Mouse (Mus musculus): ENCODE measurements around the gene Rbpj.

DNA sequence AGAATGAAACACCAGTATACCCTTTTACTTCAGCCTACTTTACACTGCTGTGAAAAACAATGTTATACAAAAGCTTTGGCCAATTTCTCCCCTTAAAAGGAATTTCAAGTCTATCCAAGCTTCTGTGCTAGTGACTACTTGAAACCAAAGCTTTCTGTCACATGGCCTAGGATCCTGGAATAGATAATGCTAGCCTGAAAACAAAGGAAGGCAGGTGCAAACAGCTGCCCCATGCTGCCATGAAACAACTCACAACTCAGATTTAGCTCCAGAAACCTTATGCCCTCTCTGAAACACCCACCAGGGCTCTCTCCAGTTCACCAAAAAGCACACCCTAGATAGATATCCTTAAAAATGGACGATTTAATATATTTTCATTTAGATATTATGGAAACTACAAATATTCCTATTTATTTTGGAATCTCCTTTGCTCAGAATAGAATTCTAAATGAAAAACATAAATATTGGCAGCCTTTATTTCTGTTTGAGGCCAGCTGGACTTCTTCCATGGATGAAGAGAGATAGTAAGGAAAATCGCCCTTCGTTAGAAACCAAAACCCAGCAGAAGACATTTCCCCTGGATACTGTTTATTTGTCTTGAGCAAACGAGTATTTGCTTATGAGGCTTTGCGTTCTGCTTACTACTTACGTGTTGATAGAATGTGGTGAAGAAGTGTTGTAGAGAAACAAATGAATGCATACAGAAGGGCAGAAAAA lies 91.8 kb downstream of the Rbpj start:
- TF ChIP-seq EP300 (optimal IDR thresholded peaks at IDR 0.05) (no peak), CTCF (IDR thresholded peaks at IDR 0.05; ENCODE audit: low read depth) (no peak)

Measured in stomach, postnatal 0 days (tissue).